Mouse (Mus musculus) thymus, adult 2 months (tissue): ENCODE data around the gene Smc1b.

Source experiments
- CTCF ChIP-seq: fragments of 200-500 bp; IDR thresholded peaks from 2 replicates; pipeline ENCODE4 v1.5.1; 2012; ENCODE audit warnings: mild to moderate bottlenecking, control low read depth, low read length, moderate library complexity, borderline replicate concordance; ENCODE audit not compliant: control insufficient read depth, poor library complexity, insufficient read depth; ENCODE audit errors: extremely low read depth
- POLR2A ChIP-seq: fragments of 200-500 bp; IDR thresholded peaks from 2 replicates; pipeline ENCODE4 v1.6.1; 2012; ENCODE audit warnings: mild to moderate bottlenecking, low read length, control low read depth, moderate library complexity; ENCODE audit not compliant: control insufficient read depth, poor library complexity, insufficient read depth; ENCODE audit errors: extremely low read depth

DNA sequence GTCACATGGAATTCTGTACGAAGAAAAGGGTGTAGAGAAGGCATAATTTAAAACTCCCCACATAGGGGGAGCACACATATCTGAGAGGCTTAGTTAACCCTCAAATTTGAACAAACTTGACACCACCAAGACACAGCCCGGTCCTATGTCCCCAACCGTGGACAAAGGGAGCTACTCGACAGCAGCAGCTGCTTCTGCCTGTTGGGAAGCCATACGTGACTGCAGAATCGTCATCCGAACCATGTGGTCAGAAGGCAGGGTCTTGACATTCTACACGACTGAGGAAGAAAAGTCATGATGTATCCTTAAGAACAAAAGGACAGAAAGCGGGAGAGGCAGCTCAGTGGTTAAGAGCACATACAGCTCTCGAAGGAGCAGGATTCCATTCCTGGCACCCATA lies 42.3 kb upstream of the Smc1b start:
- no peak for TF ChIP-seq CTCF
- TF ChIP-seq POLR2A: no peak
